Mouse (Mus musculus) forebrain, postnatal 0 days (tissue): Measurements from ENCODE around the gene Snrpc. TPM values are rescaled to one million over a fixed set of nuclear protein-coding genes. Genes with fewer than 3 reads are reported as not detected.

Experiments
- ATAC-seq: fragments of 200-750 bp; cut with Nextera tagmentation; 2 replicates; pipeline ENCODE4 v1.8.0; 2017; ENCODE audit warnings: mild to moderate bottlenecking, moderate library complexity
- DNase-seq: peaks from one replicate; pipeline ENCODE4 v3.0.0-alpha.2; 2015
- H3K27ac ChIP-seq: fragments of 300-500 bp; sonication (generic); 2 replicates; pipeline ENCODE4 v1.5.1; 2014; ENCODE audit warnings: low read depth, mild to moderate bottlenecking, antibody characterized with exemption, low read length, moderate library complexity, mixed read lengths
- H3K27me3 ChIP-seq: fragments of 300-500 bp; sonication (generic); 2 replicates; pipeline ENCODE4 v1.6.1; 2014; ENCODE audit warnings: mild to moderate bottlenecking, low read length, mixed read lengths; ENCODE audit not compliant: insufficient read depth
- H3K36me3 ChIP-seq: fragments of 300-500 bp; sonication (generic); 2 replicates; pipeline ENCODE4 v1.6.1; 2014; ENCODE audit warnings: mild to moderate bottlenecking, moderate library complexity; ENCODE audit not compliant: insufficient read depth
- H3K4me1 ChIP-seq: fragments of 300-500 bp; sonication (generic); 2 replicates; pipeline ENCODE4 v1.6.1; 2014; ENCODE audit warnings: antibody characterized with exemption; ENCODE audit not compliant: insufficient read depth
- H3K4me2 ChIP-seq: fragments of 300-500 bp; sonication (generic); 2 replicates; pipeline ENCODE4 v1.6.1; 2014; ENCODE audit warnings: low read depth, mild to moderate bottlenecking, moderate library complexity
- H3K4me3 ChIP-seq: fragments of 300-500 bp; sonication (generic); 2 replicates; pipeline ENCODE4 v1.5.1; 2014; ENCODE audit warnings: low read depth, low read length, mixed read lengths
- H3K9ac ChIP-seq: fragments of 300-500 bp; sonication (generic); 2 replicates; pipeline ENCODE4 v1.6.1; 2014; ENCODE audit warnings: mild to moderate bottlenecking
- H3K9me3 ChIP-seq: fragments of 300-500 bp; sonication (generic); 2 replicates; pipeline ENCODE4 v1.6.1; 2016; ENCODE audit warnings: low read length
- CTCF ChIP-seq: sonication (generic); IDR thresholded peaks from 2 replicates; pipeline ENCODE4 v1.5.1; 2016; ENCODE audit warnings: antibody characterized with exemption, control low read depth, low read depth
- WGBS: fragments of 180-500 bp; shearing (Covaris S2); extraction: QIAGEN DNeasy Blood & Tissue Kit; methylation state at CpG from one replicate; pipeline ENCODE4 v1.1.7; 2014; 5-methylcytosine and 5-hydroxymethylcytosine counted together
- polyA plus RNA-seq: library from polyadenylated mRNA; unstranded; fragments of >200 nt; fragmentation: Nextera tagmentation; extraction: Ambion mirVana; gene quantifications from 2 replicates; pipeline ENCODE4 v1.2.1, GENCODE M21; 2015
- total RNA-seq: library from RNA; depleted of rRNA; stranded (reverse); fragments of >200 nt; gene quantifications from 2 replicates; pipeline ENCODE4 v1.2.3, GENCODE M21; 2014

The Snrpc gene
- total and polyA plus RNA-seq, 2 experiments from 2014 or later: 137 to 259 TPM

GRCm38 (mm10) chr17:27804803-27805770, 32.9 kb upstream of the Snrpc start:
- Histone ChIP-seq H3K9ac (no peak overlapping the region), H3K9me3 (no peaks in the 10 kb centered on the region), H3K27me3 (no peaks in the 10 kb centered on the region), H3K4me1 (no peaks in the 10 kb centered on the region), H3K4me3 (no peak overlapping the region), H3K4me2 (no peak overlapping the region), H3K27ac (no peak overlapping the region), H3K36me3 (no peaks in the 10 kb centered on the region)
- ATAC-seq (no peak), DNase-seq (no peak)
- 84% methylated on average over 10 of the region's 10 CpGs for WGBS
- TF ChIP-seq CTCF: no peak

- no peak for TF ChIP-seq CTCF
- DNase-seq (no peak), ATAC-seq (no peak)
- no peak overlapping the region for H3K4me3 ChIP-seq
- no peak overlapping the region for H3K4me2 ChIP-seq
- no peak overlapping the region for H3K9ac ChIP-seq
- no peaks in the 10 kb centered on the region for H3K36me3 ChIP-seq
- 76% methylated on average over 2 of the region's 2 CpGs for WGBS
- H3K9me3 ChIP-seq: no peaks in the 10 kb centered on the region
- H3K4me1 ChIP-seq: no peaks in the 10 kb centered on the region
- no peaks in the 10 kb centered on the region for H3K27me3 ChIP-seq
- no peak overlapping the region for H3K27ac ChIP-seq
Observed at GRCm38 (mm10) chr17:27807542-27808078, 30.3 kb upstream of the Snrpc start.

DNA sequence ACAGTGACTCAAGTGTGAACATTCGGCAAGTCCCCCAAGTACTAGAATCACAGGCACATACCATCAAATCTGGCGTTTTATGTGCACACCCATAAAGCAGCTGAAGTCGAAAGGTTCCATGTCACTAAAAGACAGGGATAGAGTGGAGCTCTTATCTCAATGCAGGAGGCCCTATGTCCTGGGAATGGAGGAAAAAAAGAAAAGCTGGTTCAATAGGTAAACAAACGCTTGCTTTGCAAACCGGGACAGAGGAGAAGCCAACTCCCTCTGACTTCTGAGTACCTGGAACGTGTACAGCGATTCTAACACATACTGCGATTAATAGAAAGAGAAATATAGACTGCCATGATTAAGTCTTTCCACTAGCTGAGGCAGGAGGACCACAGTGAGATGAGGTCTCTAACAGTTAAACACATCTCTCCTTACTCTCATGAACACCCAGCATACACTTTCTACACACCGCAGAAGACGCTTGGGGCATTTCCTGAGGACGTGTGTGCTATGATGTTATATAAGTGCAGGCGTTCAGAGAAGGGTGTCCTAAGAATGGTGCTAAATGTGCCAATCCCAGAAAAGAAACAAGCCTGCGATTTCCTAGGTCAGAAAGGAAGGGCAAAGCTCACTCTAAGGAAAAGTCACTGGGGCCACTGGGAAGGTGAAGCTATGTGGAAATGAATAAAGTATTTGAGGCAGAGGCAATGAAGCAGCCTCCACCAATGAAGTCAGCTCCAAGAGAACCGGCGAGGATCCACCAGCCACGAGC, 27.2 kb upstream of the Snrpc start:
- Histone ChIP-seq H3K4me1 (no peaks in the 10 kb centered on the region), H3K4me2 (no peak overlapping the region), H3K27me3 (no peaks in the 10 kb centered on the region), H3K4me3 (no peak overlapping the region), H3K9me3 (no peaks in the 10 kb centered on the region), H3K36me3 (no peaks in the 10 kb centered on the region), H3K9ac (no peak overlapping the region), H3K27ac (no peak overlapping the region)
- ATAC-seq (no peak), DNase-seq (no peak)
- TF ChIP-seq CTCF: no peak
- WGBS: 93% methylated on average over 16 of the region's 16 CpGs

DNA sequence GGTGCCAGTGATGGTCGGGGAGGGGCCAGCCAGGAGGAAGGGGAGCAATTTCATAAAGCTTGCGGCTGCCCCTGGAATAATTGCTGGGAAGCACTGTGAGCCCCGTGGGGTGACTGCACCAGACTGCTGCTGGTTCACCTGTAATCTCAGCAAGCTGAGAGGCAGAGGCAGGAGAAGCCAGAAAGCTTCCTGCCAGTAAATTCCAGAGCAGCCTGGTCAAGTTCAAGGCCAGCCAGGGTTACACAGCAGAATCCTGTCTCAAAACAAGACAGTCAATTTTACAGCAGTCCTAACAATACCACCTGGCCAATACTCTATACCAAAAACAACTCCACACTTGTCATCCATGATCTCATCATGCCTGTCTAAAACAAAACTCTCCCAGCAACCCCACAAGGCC, 26.0 kb upstream of the Snrpc start:
- WGBS: 83% methylated on average over 3 of the region's 3 CpGs
- H3K9ac ChIP-seq: no peak overlapping the region
- no peak for ATAC-seq
- H3K27me3 ChIP-seq: no peaks in the 10 kb centered on the region
- no peak for TF ChIP-seq CTCF
- H3K36me3 ChIP-seq: no peaks in the 10 kb centered on the region
- no peak for DNase-seq
- H3K4me1 ChIP-seq: no peaks in the 10 kb centered on the region
- no peaks in the 10 kb centered on the region for H3K9me3 ChIP-seq
- no peak overlapping the region for H3K4me3 ChIP-seq
- H3K4me2 ChIP-seq: no peak overlapping the region
- H3K27ac ChIP-seq: no peak overlapping the region

DNA sequence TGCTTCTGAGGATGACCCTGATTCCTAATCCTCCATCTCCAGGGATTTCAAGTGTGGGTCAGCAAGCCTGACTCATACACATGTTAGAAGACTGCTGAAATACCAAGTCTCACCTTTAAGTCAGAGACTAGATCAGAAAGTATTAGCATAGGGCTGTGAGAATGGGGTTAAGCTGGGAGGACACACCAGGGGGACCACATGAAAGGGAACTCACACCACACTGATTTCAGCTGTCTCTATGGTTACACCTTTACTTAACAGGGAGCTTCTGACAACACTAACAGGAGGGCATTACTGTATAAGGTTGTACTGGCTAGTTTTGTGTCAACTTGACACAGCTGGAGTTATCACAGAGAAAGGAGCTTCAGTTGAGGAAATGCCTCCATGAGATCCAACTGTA, 23.3 kb upstream of the Snrpc start:
- Histone ChIP-seq H3K9me3 (no peaks in the 10 kb centered on the region), H3K27ac (no peak overlapping the region), H3K36me3 (no peaks in the 10 kb centered on the region), H3K4me3 (no peak overlapping the region), H3K27me3 (no peaks in the 10 kb centered on the region), H3K4me2 (no peak overlapping the region), H3K9ac (no peak overlapping the region), H3K4me1 (peaks cover 14% of the 10 kb centered on the region)
- ATAC-seq (no peak), DNase-seq (no peak)
- no peak for TF ChIP-seq CTCF

DNA sequence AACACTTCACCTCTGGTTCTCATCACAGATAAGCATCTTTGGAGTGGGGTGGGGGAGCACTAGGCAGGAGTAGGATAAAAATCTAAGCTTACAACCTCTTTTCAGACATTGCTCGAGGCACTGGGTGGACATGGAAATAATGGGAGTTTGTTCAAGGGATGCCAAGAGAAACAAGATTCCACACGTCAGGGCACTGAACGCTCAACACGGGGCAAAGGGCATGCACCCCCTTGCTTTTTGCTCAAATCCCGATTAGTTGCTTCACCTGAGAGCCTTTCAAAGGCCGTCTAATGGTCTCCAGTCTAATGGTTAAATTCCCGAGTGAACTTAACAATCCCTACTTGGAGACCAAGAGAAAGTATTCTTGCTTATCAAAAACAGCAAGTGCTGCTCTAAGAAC, 18.9 kb upstream of the Snrpc start:
- DNase-seq (no peak), ATAC-seq (no peak)
- Histone ChIP-seq H3K36me3 (no peaks in the 10 kb centered on the region), H3K27me3 (no peaks in the 10 kb centered on the region), H3K27ac (no peak overlapping the region), H3K4me2 (peak overlapping the region; percentile 83), H3K4me3 (peak overlapping the region; percentile 95), H3K9me3 (no peaks in the 10 kb centered on the region), H3K4me1 (peaks cover 21% of the 10 kb centered on the region), H3K9ac (peak overlapping the region; percentile 83)
- WGBS: 25% methylated on average over 7 of the region's 7 CpGs
- no peak for TF ChIP-seq CTCF
